Mouse (Mus musculus): ENCODE data around the gene Kif5a.

Kif5a gene

DNA sequence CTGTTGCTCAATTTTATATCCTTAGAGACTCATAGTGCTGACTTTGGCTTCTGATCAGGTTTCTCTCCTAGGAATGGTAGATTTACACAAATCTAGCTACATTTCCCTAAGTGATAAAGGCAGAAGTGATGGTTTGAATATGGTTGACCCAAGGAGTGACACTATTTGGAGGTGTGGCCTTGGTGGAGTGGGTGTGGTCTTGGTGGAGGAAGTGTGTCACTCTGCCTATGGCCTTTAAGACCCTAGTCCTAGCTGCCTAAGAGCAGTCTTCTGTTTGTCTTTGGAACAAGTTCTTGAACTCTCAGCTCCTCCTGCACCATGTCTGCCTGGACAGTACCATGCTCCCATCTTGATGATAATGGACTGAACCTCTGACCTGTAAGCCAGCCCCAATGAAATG is 46.0 kb downstream of the Kif5a start:
- DNase-seq (ENCODE audit: extremely low spot score, low spot score), result no peak

- no peak for DNase-seq (ENCODE audit: extremely low spot score, low spot score)
Measured at GRCm38 (mm10) chr10:127216456-127216855, 46.7 kb downstream of the Kif5a start.

DNA sequence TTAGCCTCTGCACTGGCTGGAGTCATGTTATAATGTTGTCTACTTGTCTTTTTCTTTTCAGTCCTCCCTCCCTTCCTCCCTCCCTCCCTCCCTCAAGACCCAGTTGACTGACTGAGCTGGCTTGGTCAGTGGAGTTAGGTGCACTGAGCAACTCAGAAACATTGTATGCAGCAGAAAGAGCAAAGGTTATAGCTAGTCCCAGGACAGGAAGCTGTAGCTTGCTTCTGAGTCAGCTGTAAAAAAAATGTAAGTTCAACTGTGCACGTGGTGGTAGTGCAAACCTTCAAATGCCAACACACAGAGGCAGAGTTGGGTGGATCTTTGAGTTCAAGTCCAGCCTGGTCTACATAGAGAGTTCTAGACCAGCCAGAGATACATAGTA is 48.7 kb downstream of the Kif5a start:
- no peak for DNase-seq (ENCODE audit: extremely low spot score, low spot score)

DNA sequence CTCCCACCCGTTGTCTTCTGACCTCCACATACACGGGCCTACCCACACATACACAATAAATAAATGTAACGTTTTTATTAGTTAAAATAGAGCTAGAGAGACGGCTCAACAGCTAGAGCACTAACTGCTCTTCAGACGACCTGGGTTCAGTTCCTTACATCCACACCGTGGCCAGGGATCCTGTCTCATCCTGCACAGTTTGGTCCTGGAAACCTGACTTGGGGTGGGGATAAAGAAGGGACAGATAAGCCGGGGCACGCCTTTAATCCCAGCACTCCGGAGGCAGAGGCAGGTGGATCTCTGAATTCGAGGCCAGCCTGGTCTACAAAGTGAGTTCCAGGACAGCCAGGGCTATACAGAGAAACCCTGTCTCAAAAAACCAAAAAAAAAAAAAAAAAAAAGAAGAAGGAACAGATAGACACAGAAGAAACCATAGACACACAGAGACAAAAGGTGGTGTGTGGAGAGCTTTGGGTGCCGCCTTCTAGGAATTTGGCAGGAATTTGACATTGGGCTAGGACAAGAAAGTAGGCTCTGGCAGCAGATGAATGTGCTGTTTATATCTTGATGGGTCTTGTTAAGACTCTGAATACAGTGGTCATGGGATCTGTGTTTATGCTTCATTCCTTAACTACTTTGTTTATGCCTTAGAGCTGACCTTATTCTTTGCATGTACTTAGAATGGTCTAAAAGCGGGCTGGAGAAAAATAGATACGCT is 49.3 kb downstream of the Kif5a start:
- no peak for DNase-seq (ENCODE audit: extremely low spot score, low spot score)

DNA sequence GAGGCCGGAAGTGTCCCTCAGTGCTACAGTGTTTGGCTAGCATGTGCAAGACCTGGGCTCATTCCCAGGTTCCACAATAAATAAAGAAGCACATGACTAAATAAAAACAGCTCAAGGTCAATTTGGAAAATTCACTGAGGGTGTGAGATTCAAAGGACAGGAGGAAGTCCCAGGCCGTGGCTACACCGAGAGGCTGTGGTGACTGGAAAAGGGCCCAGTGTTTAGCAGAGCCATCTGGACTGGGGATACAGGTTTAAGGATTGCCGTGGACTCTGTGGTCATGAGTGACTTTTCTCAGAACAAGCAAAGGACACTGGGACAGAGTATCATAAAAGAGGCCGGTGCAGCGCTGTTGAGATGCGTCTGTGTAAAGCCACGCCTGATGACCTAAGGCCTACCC is 49.9 kb downstream of the Kif5a start:
- no peak for DNase-seq (ENCODE audit: extremely low spot score, low spot score)

- DNase-seq (ENCODE audit: extremely low spot score, low spot score), result peak; percentile 89
Measured at GRCm38 (mm10) chr10:127211414-127211854, 51.7 kb downstream of the Kif5a start, which contains the start of gene Pip4k2c. Pip4k2c (minus strand) TSS chr10:127211585.

- DNase-seq (ENCODE audit: extremely low spot score, low spot score), result no peak
Measured at GRCm38 (mm10) chr10:127210961-127211405, 52.2 kb downstream of the Kif5a start.

- no peak for DNase-seq (ENCODE audit: extremely low spot score, low spot score)
Measured at GRCm38 (mm10) chr10:127209928-127210570, 53.1 kb downstream of the Kif5a start.

GRCm38 (mm10) chr10:127208921-127209320 is 54.2 kb downstream of the Kif5a start:
- DNase-seq (ENCODE audit: extremely low spot score, low spot score), result no peak

GRCm38 (mm10) chr10:127205373-127205772 is 57.8 kb downstream of the Kif5a start:
- DNase-seq (ENCODE audit: extremely low spot score, low spot score), result no peak

DNA sequence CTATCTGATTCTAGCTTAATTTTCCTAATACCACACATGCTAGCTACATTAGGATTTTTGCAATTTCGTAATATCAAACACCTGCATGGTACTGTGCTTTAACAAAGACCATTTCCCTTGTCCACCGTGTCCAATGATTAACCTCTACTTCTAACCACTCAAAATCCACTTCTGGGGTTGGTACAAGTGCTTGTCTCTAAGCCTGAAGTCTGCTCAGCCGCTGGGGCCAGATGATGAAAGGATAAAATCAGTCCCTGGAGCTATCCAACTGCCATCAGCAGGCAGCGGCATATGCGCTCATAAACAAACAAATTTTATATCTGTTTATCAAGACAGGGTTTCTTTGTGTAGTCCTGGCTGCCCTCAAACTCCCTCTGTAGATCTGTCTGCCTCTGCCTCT is 58.6 kb downstream of the Kif5a start:
- no peak for DNase-seq (ENCODE audit: extremely low spot score, low spot score)

- no peak for DNase-seq (ENCODE audit: extremely low spot score, low spot score)
Measured at GRCm38 (mm10) chr10:127203106-127203505, 60.0 kb downstream of the Kif5a start.

GRCm38 (mm10) chr10:127200279-127200678 is 62.9 kb downstream of the Kif5a start:
- DNase-seq (ENCODE audit: extremely low spot score, low spot score), result no peak

DNA sequence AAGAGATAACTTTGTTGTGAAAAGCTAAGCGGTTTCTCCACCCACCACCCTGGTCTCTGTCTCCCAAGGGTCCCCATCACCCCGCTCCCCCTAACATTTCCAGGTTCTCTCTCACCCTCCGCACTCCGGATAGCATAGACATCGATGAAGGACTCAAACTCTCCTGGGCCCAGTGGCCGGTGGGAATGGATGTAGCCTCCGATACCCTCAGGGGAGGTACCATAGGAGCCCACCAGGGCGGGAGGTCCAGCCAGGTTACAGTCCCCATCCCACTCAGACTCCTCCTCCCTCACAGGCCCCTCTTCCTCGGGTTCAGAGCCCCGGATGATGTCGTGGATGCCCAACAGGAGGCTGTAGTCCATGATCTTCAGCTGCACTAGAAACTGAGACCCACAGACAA is 63.7 kb downstream of the Kif5a start:
- DNase-seq (ENCODE audit: extremely low spot score, low spot score), result no peak

GRCm38 (mm10) chr10:127199068-127199467 is 64.1 kb downstream of the Kif5a start:
- no peak for DNase-seq (ENCODE audit: extremely low spot score, low spot score)

- no peak for DNase-seq (ENCODE audit: extremely low spot score, low spot score)
Measured at GRCm38 (mm10) chr10:127198492-127198891, 64.7 kb downstream of the Kif5a start.

GRCm38 (mm10) chr10:127197505-127198110 is 65.5 kb downstream of the Kif5a start:
- no peak for DNase-seq (ENCODE audit: extremely low spot score, low spot score)

GRCm38 (mm10) chr10:127197104-127197503 is 66.0 kb downstream of the Kif5a start:
- DNase-seq (ENCODE audit: extremely low spot score, low spot score), result no peak

DNA sequence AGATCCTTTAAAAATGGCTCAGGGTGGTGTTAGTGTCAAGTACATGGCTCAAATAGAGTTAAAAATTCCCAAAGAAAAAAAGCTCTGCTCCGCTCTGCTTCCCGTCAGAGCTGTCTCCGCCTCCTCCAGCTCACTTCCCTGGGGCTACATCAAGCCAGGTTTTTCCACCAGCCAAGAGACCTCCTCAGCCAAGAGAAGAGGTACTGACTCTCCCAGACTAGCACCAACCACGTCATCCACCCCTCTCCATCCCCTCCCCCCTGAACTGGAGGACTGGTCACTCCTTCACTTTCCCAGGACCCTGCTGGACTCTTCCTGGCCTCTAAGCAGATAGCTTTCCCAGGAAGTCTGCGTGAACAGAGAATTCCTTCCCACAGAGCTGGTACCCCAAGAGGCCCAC is 66.8 kb downstream of the Kif5a start:
- DNase-seq (ENCODE audit: extremely low spot score, low spot score), result peak; percentile 42

- peak; percentile 75 for DNase-seq (ENCODE audit: extremely low spot score, low spot score)
Measured at GRCm38 (mm10) chr10:127195328-127196129, 67.6 kb downstream of the Kif5a start, which contains the start of gene Dtx3. Dtx3 (minus strand) TSS chr10:127195728.

Measured in neural tube, embryonic 10.5 days (tissue).